Mouse (Mus musculus): ENCODE measurements around the gene Hist1h4j.

Hist1h4j gene

DNA sequence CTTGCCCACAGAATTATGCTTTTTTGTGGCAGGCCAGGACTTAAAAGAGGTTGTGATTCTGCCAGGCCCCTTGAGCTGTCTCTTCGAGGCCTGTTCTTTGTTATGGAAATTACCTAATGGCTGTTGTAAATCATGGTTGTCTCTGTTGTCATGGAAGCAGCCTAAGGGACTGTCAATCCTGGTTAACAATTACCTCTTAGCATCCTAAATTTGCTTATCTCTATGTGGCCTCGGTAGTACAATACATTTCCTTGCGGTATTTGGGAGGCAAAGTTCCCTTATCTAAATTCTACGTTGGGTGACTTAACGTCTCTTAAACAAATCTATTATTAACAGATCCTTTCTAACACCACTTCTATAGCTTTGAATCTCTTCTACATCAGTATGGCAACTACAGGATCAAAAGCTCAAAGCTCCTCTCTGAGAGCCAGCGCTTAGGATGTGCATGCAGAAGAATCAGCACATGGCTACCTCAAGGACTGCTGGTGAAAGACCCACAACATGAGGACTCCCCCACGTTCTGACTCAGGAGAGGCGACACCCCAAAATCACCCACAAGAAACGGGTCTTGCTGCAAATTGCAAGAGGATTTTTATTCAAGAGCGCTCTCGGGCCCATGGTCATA, 6.8 kb upstream of the Hist1h4j start:
- no peak for DNase-seq (ENCODE audit: low spot score)

DNA sequence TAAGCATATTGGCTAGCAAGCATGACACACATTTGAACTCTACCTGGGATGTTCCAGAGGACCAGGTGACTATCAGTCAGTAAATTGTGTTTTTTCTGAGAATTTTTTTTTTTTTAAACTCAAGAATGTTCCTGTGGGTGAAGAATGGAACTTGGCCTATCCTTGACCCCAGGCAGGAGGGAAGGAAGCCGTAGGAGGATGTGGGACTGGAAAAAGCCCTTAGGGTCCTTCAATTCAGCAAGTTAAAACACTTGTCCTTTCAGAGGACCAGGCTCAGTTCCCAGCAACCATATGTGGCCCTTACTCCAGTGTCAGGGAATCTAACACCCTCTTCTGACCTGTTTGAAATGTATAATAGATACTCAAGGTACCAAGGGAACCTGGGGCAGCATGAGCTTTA, 5.3 kb upstream of the Hist1h4j start:
- no peak for DNase-seq (ENCODE audit: low spot score)

DNA sequence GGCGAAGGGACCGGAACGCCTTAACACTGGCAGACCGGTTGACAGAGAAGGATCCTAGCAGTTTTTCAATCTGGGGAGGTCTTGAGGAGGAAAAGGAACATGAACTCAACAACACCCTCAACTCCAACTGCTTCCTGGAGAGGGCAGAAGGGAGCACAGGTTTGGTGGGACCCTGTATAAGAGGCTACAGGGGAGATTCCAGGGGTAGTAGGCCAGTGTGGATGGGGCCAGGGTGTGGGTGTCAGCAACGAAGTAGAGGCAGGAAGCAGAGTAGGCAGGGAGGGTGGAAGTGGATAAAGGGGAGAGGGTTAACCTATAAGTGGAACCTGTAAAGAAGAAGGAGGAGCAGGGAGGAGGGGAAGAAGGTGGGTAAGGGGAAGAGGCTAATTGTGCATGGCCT, 1.4 kb upstream of the Hist1h4j start:
- no peak for DNase-seq (ENCODE audit: low spot score)

DNA sequence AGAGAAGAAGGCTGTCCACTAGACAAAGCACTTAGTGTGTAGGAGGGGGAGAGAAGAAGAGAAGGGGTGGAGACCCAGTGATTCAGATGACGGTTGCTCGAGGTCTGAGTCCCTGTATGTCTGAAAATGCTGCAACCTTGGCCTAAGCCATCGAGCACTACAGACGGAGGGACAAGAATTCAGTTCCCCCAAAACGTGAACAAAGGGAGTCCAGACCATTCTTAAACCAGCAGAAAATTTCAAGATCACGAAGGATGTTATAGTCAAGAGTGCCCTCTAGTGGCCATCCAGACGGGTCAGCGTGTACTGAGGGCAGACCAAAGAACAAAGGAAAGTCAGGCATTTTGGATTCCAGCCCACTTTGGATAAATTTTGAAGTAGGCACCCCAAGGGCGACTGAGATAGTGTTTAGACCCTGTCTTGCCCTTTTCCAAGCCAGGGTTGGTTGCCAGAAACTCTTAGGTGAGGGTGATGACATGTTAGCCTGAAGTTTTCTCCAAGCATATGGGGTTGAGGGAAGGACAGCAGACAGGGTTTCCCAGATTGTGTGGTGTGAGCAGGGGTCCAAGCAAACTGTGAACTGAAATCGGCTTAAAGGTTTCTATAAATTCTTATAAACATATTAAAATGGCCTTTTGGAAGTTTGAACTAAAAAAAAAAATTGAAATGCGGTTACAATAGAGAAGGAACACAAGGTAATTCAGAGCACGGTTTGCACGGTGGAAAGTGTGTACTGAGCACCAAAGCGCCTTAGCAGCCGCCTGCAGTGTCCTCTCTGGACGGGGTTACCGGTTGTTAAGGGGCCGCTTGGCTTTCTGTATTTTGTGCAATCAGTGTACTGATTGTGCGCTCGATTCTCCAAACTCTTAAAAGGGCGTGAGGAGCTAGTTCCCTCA, 606 bp upstream of the Hist1h4j start:
- DNase-seq (ENCODE audit: low spot score), result peak; percentile 72

DNA sequence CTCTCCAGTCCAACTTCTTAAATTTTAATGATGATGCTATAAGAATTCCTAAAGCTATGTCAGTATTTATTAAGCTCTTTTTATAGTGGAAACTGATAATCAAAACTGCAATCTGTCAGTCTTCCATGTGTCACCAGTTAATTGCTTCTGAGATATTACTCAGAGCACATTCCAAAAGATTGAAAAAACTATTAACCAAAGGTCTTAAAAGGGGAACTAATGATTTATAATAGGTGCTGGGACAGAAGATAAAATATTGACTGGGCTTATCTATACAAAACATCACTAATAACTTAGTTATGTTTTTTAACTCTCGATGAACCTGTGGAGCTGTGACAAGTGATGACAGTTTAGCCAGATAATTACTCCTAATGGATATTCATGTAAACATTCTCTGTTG, 10.1 kb downstream of the Hist1h4j start:
- no peak for DNase-seq (ENCODE audit: low spot score)

DNA sequence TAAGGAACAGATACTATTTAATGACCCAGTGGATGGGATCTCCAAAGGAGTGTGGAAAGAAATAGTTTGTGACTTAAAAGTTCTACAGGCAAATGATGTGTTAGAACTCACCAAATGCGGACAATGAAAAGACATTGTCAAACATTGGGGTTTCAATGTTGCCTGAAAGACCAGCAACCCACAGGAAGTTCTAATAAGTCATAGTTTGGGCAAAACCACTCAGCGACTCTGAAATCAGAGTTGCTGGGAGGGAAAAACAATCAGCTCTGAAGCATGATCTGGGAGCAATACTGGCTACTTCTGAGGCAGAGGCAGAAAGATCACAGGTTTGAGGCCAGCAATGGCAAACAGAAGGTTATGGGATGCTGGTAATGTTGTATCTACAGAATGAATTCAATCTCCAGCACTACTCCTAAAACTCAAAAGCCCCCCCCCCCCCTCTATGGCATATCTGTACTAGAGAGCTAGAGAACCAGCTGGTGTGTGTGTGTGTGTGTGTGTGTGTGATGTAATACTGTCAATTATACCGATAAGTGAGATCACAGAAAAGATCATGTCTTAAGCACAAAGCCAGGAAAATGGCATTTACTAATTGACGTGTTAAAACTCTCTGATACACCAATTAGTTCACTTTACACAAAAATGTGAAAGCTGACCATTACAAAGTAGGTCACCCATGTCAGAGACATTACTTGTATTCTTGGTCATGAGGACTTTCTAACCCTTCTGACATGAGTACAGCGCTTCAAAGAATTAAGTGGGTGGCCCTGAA, 14.7 kb downstream of the Hist1h4j start:
- DNase-seq (ENCODE audit: low spot score), result peak; percentile 13

DNA sequence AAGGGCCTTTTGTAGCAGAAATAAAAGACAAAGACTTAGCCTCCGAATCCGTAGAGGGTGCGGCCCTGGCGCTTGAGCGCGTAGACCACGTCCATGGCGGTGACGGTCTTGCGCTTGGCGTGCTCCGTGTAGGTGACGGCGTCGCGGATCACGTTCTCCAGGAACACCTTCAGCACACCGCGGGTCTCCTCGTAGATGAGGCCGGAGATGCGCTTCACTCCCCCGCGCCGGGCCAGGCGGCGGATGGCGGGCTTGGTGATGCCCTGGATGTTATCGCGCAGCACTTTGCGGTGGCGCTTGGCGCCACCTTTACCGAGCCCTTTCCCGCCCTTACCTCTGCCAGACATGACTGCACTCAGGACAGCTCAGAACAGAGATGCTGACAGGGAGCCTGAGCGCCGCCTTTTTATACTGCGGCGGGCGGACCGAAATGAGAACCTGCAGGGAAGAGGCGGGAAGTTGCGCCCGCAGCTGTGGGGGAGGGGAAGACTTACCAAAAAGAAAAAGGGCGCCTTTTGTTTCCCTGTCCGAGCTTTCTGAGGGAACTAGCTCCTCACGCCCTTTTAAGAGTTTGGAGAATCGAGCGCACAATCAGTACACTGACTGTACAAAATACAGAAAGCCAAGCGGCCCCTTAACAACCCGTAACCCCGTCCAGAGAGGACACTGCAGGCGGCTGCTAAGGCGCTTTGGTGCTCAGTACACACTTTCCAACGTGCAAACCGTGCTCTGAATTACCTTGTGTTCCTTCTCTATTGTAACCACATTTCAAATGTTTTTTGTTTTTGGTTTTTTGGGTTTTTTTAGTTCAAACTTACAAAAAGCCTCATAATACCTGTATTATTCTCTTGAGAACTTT, 15.5 kb downstream of the Hist1h4j start, which contains the start of gene Hist1h4k:
Gene Hist1h4k, minus strand, starts transcription at position 347 of the 859 bp plus-strand sequence.
- peak; percentile 86 for DNase-seq (ENCODE audit: low spot score)

DNA sequence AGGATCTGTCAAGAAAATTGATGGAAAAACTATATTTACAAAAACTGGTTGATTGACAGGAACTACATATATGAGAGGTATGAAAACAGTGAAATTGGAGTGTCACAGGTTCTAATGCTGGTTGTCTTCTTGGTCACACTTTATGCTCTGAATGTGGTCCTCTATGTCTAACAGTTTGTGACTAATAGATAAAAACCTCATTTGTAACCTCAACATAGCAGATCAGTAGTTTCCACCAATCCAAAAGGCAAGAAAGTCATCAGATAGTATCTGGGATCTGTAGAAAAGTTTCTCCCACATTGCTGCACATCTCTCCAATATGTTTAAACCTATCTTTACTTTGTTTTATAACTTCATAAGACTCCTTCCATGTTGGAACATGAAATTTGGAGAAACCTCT, 16.6 kb downstream of the Hist1h4j start:
- no peak for DNase-seq (ENCODE audit: low spot score)

DNA sequence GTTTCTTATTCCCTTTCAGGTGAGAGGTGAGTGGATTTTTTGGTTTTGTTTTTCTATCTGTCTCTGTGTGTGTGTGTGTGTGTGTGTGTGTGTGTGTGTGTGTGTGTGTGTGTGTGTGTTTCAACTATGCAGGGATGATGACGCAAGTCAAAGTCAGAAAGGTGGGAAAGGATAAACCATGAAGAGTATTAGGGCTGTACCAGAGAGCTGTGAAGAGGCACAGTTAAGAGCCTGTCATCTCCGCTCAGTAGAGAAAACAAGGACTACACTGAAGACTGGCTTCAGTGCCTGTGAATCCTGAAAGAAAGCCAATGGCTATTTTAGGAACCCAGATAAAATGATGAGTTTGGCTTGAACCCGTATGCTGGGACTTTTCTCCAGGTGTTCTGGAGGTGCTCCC, 17.0 kb downstream of the Hist1h4j start:
- no peak for DNase-seq (ENCODE audit: low spot score)

DNA sequence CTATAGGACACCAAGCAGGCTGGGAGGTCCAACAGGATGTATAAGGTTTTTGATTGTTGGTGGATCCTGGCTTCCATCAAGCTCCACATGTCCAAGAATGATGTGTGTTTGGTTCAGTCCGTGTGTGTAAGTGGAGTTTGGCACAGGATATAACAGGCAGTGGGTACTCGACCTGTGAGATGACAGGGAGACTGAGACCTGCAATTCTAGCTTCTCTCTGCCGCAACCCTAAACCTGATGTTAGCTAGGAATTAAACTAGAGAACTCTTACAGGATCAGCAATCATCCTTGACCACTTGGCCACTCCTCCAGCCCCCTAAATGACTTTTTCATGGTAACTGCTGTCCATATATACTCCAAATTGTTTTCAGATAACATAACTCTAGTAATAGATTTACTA, 17.5 kb downstream of the Hist1h4j start:
- peak; percentile 25 for DNase-seq (ENCODE audit: low spot score)

DNA sequence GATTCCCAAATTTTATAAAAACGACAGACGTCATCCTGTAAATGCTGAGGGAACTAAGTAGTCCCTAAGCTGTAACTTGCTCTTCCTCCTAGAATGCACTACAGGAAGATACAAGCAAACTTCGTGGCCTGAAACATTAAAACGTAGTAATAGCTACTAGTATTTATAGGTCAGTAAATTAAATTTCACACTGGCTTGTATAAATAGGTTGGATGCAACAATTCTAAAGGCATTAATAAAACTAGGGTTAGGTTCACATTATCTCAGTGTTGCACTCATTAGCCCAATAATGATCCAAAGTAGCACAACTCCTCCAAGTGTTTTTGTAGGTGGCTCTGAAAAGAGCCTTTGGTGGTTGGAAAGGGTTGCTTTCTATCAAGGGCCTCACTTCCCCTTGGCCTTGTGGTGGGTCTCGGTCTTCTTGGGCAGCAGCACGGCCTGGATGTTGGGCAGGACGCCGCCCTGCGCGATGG, 18.2 kb downstream of the Hist1h4j start:
- DNase-seq (ENCODE audit: low spot score), result no peak

DNA sequence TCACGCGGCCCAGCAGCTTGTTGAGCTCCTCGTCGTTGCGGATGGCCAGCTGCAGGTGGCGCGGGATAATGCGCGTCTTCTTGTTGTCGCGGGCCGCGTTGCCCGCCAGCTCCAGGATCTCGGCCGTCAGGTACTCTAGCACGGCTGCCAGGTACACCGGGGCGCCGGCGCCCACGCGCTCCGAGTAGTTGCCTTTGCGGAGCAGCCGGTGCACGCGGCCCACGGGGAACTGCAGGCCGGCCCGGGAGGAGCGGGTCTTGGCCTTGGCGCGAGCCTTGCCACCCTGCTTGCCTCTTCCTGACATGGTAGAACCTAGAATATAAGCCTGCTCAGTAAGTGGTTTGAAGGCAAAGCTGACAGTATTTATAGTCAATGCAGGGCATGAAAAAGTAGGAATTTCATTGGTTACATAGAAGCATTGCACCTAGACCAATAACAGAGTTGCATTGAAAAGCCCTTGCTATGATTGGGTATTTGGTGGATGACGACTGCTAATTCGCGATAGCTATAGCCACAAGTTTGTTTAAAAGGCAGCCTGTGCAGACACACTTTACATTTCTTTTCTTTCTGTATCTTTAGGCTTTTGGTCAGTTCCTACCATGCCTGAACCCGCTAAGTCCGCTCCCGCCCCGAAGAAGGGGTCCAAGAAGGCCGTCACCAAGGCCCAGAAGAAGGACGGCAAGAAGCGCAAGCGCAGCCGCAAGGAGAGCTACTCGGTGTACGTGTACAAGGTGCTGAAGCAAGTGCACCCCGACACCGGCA, 18.8 kb downstream of the Hist1h4j start, which contains the start of the genes Hist1h2ak and Hist1h2bn:
Gene Hist1h2ak, minus strand, starts transcription at position 304 of the 762 bp plus-strand sequence.
Gene Hist1h2bn, plus strand, starts transcription at position 600 of the 762 bp plus-strand sequence.
- DNase-seq (ENCODE audit: low spot score), result peak; percentile 83

DNA sequence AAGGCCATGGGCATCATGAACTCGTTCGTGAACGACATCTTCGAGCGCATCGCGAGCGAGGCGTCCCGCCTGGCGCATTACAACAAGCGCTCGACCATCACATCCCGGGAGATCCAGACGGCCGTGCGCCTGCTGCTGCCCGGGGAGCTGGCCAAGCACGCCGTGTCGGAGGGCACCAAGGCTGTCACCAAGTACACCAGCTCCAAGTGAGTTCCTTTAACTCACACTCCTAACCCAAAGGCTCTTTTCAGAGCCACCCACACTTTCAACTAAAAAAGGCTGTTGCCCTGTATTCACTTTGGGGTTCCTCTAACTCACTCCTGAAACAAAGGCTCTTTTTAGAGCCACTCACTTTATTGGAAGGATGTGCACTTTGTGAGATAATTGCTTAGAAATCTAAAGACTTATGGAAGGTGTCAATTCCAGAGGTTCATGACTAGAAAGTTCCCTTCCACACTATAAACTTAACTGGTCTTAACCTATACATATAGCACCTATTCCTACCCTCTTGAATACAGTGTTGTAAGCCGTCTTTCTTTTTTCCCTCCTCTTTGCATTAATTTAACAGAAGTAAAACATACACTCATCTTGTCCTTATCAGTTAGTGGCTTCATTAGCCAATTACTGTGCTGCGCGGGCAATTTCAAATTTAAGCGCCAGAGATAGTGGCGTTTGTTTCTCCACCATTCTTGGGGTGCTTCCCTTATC, 19.6 kb downstream of the Hist1h4j start:
- peak; percentile 59 for DNase-seq (ENCODE audit: low spot score)

DNA sequence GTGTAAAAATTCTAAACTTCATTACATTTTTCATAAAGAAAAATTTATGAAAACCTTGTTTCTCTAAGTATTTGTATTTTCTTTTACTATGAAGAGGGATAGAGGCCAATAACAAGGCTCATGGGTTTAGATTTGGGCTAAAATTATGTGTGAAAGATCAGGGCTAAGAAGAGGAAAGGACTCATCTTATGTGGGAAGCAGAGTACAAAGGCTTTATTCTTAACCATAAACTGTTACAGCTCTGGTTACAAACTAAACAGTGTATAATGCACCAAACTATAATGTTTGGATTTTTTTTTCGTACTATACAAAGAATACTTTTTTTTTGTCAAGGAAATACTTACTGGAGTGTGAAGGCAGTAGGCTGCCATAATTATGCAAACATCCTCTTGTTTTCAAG, 20.8 kb downstream of the Hist1h4j start:
- no peak for DNase-seq (ENCODE audit: low spot score)

DNA sequence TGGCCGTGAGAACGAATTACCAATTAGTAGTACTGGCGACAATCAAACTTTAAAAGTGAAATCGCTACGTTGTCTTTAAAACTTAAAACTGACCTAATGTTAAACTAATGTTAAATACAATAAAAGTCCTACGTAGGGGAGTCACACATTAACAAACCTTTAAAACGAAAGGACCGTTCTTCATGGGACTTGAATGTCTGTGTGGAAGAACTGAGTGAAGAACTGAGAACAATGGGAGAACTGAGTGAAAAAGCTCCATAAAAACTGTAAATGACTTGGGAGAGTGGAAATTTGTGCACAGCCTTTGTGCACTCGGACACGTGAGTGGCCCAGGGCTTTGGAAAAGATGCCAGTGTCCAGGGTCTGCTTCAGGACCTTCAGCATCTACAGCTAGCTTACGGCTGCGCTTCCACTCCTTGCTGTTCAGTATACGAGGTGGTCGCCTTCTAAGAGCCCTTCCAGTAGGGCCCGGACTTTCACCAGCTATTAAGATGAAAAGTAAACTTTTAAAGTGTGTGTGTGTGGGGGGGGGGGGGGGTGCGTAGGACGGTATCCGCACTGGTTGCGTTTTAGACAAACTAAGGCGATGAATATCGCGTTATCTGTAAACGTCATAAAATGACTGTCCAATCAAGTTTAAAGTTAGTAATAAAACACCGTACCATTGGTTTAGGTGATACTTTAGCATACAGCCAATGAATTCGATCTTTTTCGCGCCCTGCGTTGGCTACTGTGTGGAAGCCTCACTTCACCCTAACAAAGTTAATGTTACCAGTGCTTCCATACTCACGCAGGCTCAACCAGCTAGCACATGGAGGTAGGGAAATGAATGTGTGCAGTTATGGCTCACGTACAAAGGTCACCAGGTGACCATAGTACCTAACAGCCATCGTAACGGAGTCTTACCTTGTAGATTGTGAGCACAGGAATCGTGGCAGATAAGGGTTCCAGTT, 44.2 kb downstream of the Hist1h4j start:
- DNase-seq (ENCODE audit: low spot score), result peak; percentile 73

DNA sequence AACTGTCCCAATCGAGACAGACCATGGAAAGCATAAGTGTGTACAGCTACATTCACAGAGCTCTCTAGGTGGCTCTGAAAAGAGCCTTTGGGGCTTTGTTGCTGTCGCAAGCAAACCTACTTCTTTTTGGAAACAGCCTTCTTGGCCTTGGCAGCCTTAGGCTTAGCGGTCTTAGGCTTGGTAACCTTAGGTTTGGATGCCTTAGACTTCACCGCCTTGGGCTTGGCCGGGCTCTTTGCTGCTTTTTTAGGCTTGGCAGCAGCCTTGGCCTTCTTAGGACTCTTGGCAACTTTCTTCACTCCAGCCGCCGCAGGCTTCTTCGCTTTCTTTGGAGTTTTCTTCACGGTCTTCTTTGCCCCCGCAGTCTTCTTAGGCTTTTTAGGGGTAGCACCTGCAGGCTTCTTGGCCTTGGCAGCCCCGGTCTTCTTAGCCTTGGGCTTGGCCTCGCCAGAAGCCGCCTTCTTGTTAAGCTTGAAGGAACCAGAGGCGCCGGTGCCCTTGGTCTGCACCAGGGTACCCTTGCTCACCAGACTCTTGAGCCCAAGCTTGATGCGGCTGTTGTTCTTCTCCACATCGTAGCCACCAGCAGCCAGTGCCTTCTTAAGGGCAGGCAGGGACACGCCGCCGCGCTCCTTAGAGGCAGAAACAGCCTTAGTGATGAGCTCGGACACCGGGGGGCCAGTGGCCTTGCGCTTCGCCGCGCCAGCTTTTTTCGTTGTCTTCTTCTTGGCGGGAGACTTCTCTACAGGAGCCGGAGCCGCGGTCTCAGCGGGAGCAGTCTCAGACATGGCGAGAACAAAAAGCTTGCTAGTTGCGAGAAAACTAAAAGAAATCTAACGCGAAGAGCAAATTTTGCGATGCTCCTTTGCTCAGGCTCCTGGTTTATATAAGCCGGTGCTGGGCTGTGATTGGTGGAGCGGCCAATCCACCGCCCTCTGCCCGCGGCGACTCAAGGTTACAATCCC, 45.2 kb downstream of the Hist1h4j start, which contains the start of gene Hist1h1b:
Gene Hist1h1b, minus strand, starts transcription at position 859 of the 965 bp plus-strand sequence.
- peak; percentile 81 for DNase-seq (ENCODE audit: low spot score)

DNA sequence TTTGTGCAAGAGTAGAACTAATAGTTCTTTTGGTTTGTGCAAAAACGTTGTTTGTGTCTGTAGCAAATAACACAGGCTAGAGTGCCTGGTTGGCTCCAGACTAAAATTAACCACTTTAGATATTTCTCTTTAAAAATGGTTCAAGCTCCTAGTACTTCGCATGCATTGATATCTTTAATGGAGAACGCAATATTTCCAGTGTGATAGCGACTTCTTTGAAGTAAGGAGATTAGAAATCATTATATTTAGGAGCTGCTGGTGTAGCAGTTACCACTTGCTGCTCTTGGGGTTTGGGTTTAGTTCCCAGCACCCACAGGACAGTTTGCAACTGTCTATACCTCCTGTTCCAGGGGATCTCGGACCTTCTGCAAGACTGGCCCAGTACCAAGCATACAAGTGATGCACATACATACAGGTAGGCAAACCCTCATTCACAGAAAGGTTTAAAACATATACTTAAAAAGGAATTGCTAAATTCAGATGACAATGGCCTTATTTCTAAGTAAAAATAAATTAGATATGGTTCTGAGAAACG, 46.2 kb downstream of the Hist1h4j start:
- DNase-seq (ENCODE audit: low spot score), result no peak

All from spleen, adult 12 weeks (tissue).